ENCODE assay signal across 12 mouse cellular contexts in the genomic region with DNA sequence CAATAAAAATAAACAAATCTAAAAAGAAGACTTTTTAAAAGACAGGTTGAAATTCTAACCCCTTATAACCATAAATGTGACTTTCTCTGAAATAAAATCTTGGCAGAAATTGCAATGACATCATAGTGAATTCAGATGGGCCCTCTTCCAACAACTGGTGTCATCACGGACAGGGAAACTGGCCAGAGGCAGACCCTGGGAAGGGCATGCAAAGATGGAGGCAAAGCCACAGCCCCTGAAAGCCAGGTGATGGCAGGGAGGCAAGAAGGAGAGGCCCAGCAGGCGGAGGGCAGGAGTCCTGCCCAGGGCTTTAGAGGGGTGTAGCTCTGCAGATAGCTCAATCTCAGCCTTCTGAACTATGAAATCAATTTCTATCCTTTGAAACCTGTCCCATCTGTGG. TPM values are rescaled to one million over a fixed set of nuclear protein-coding genes. Genes with fewer than 3 reads are reported as not detected.
A peak's percentile ranks its signal among the peaks of the same experiment; 100 is the strongest.
DNase-seq lines count a peak whose midpoint lies in the region.
"Had no signal": no experiment of that assay in that cellular context is flagged by ENCODE, and none has a peak within 500 bp of the region (broad histone marks: within the 10 kb centered on the region; RNA-seq: fewer than 3 reads in every experiment).

No protein-coding gene starts in this region.

- DNase-seq in cerebellum, postnatal 10 days: peak; percentile 31 to 42
- DNase-seq in cerebellum, adult 9-11 months: no peak
- peak; percentile 21 for DNase-seq in 3T3-L1 (ENCODE audit: low read depth, low spot score)
- DNase-seq in NIH3T3 (ENCODE audit: low read depth): peak; percentile 32
- peak; percentile 44 to 55 for DNase-seq in adrenal gland, postnatal 36 days
- no peak for DNase-seq in left cerebral cortex, postnatal 4 days
- DNase-seq: cerebellum, adult 18-20 months; embryo, embryonic 11 days; gastrocnemius, postnatal 36 days; heart, adult 11 months; heart, postnatal 14 days; kidney, adult 11 months had no signal

- intact Hi-C loops in left cerebral cortex, postnatal 4 days (cut with DNase I): no loop called here

RNA-seq across cellular contexts. Expression of a gene that starts 39.8 kb away (rescaled TPM):
- 10 to 100 TPM; 80.7 to 96.3 TPM for total RNA-seq in adrenal gland, postnatal 36 days (2021)
- 10 to 100 TPM; 58.8 to 64.4 TPM for total RNA-seq in left cerebral cortex, postnatal 4 days (2021)

Comparison
In these comparisons a context has a peak if more than half of its experiments do, and no peak if none do; other contexts are left out.
1. DNase-seq: peak in cerebellum, postnatal 10 days (2 of 2), 3T3-L1 (single experiment), NIH3T3 (single experiment) and adrenal gland, postnatal 36 days (2 of 2); none in cerebellum, adult 9-11 months (single experiment) and left cerebral cortex, postnatal 4 days (single experiment).